Mouse (Mus musculus): ENCODE data around the gene D630023F18Rik. TPM values are rescaled to one million over a fixed set of nuclear protein-coding genes. Genes with fewer than 3 reads are reported as not detected.

D630023F18Rik gene
- total and polyA plus RNA-seq, 3 experiments = not detected

- H3K9ac ChIP-seq (ENCODE audit: control insufficient read depth, low read depth, low read length, poor library complexity, severe bottlenecking) = no peak overlapping the region
- peaks cover 0 to 23% of the 10 kb centered on the region in 2 experiments; a peak in 2 of 4 replicates for H3K36me3 ChIP-seq (ENCODE audit: control insufficient read depth in 1 of 2, insufficient read depth in 2 of 2, low read length in 2 of 2)
- H3K79me2 ChIP-seq (ENCODE audit: control insufficient read depth, insufficient read depth, low read length, poor library complexity) = no peaks in the 10 kb centered on the region
- peak; percentile 95 for DNase-seq (ENCODE audit: low read depth, low spot score)
- H3K27me3 ChIP-seq (ENCODE audit: control insufficient read depth in 1 of 2, insufficient read depth in 2 of 2, low read length in 2 of 2) = no peaks in the 10 kb centered on the region
- peak overlapping the region; percentile 71 for H3K27ac ChIP-seq (ENCODE audit: control insufficient read depth, low read depth, low read length)
- peaks cover 9 to 20% of the 10 kb centered on the region in 2 experiments for H3K4me1 ChIP-seq (ENCODE audit: control insufficient read depth in 1 of 2, insufficient read depth in 2 of 2, low read length in 2 of 2)
- no peak for TF ChIP-seq NRF1 (IDR thresholded peaks at IDR 0.05; ENCODE audit: insufficient read depth, low read depth, low read length, poor library complexity, severe bottlenecking)
- no peak for TF ChIP-seq NELFE (IDR thresholded peaks at IDR 0.05; ENCODE audit: low read depth, low read length)
- peak; percentile 81 for TF ChIP-seq ETS1 (IDR thresholded peaks at IDR 0.05; ENCODE audit: low read depth, low read length)
- peak; percentile 73 for TF ChIP-seq TAL1 (IDR thresholded peaks at IDR 0.05; ENCODE audit: low read length)
- TF ChIP-seq TCF12 (IDR thresholded peaks at IDR 0.05; ENCODE audit: low read depth, low read length) = peak; percentile 84
- TF ChIP-seq ZNF384 (IDR thresholded peaks at IDR 0.05; ENCODE audit: low read depth, low read length) = 0 out of 2 replicates have a peak, but pooled peaks have one; percentile 1
- TF ChIP-seq TBP (IDR thresholded peaks at IDR 0.05; ENCODE audit: low read depth, low read length) = no peak
- TF ChIP-seq MYC (IDR thresholded peaks at IDR 0.05; ENCODE audit: low read depth, low read length) = no peak
- peak; percentile 72 for TF ChIP-seq MXI1 (IDR thresholded peaks at IDR 0.05; ENCODE audit: low read depth, low read length)
- peak; percentile 88 for TF ChIP-seq GATA1 (IDR thresholded peaks at IDR 0.05; ENCODE audit: low read depth, low read length)
- peak; percentile 66 for TF ChIP-seq SIN3A (IDR thresholded peaks at IDR 0.05; ENCODE audit: low read length)
- TF ChIP-seq EP300 (IDR thresholded peaks at IDR 0.05; ENCODE audit: low read depth in 1 of 2, low read length in 2 of 2) = peak; percentile 82 to 88
- TF ChIP-seq RCOR1 (IDR thresholded peaks at IDR 0.05; ENCODE audit: low read depth, low read length) = peak; percentile 98
- H3K4me3 ChIP-seq (ENCODE audit: control insufficient read depth in 1 of 2, insufficient read depth in 1 of 2, low read depth in 2 of 2, low read length in 2 of 2) = no peak overlapping the region
- no peaks in the 10 kb centered on the region for H3K9me3 ChIP-seq (replicated peaks; ENCODE audit: insufficient read depth, low read length)
Observed at GRCm38 (mm10) chr1:65169947-65170346, 46.9 kb upstream of the D630023F18Rik start.

- no peak for DNase-seq (ENCODE audit: low read depth, low spot score)
- TF ChIP-seq CHD2 (IDR thresholded peaks at IDR 0.05; ENCODE audit: low read length) (no peak), ZMIZ1 (IDR thresholded peaks at IDR 0.05; ENCODE audit: low read depth, low read length) (no peak), ZNF384 (IDR thresholded peaks at IDR 0.05; ENCODE audit: low read depth, low read length) (0 out of 2 replicates have a peak, but pooled peaks have one; percentile 47), BHLHE40 (IDR thresholded peaks at IDR 0.05; ENCODE audit: borderline replicate concordance, low read depth, low read length) (no peak; the same call in 1 of the 2 replicates)
- Histone ChIP-seq H3K79me2 (ENCODE audit: control insufficient read depth, insufficient read depth, low read length, poor library complexity) (no peaks in the 10 kb centered on the region), H3K4me3 (ENCODE audit: control insufficient read depth in 1 of 2, insufficient read depth in 1 of 2, low read depth in 2 of 2, low read length in 2 of 2) (peak overlapping the region; percentile 1 to 16; a peak in 1 of 4 replicates), H3K4me1 (ENCODE audit: control insufficient read depth in 1 of 2, insufficient read depth in 2 of 2, low read length in 2 of 2) (peaks cover 9 to 20% of the 10 kb centered on the region in 2 experiments), H3K27me3 (ENCODE audit: control insufficient read depth in 1 of 2, insufficient read depth in 2 of 2, low read length in 2 of 2) (no peaks in the 10 kb centered on the region), H3K9me3 (replicated peaks; ENCODE audit: insufficient read depth, low read length) (no peaks in the 10 kb centered on the region), H3K36me3 (ENCODE audit: control insufficient read depth in 1 of 2, insufficient read depth in 2 of 2, low read length in 2 of 2) (peaks cover 0 to 23% of the 10 kb centered on the region in 2 experiments; a peak in 2 of 4 replicates), H3K27ac (ENCODE audit: control insufficient read depth, low read depth, low read length) (peak overlapping the region; percentile 71), H3K9ac (ENCODE audit: control insufficient read depth, low read depth, low read length, poor library complexity, severe bottlenecking) (peak overlapping the region; percentile 8)
Observed at GRCm38 (mm10) chr1:65169536-65169935, 46.5 kb upstream of the D630023F18Rik start.
